Mouse (Mus musculus) heart, embryonic 11.5 days (tissue): ENCODE data around the gene Pdcd6ip. TPM values are rescaled to one million over a fixed set of nuclear protein-coding genes. Genes with fewer than 3 reads are reported as not detected.
A peak's percentile ranks its signal among the peaks of the same experiment; 100 is the strongest.

Experiments used
- ATAC-seq: fragments of 200-750 bp; cut with Nextera tagmentation; replicated peaks from 2 replicates; pipeline ENCODE4 v1.8.0; 2017; ENCODE audit warnings: moderate library complexity; ENCODE audit not compliant: insufficient number of reproducible peaks, low FRiP score, low TSS enrichment
- H3K27ac ChIP-seq: fragments of 300-500 bp; sonication (generic); 2 replicates; pipeline ENCODE4 v1.5.1; 2014; ENCODE audit warnings: mild to moderate bottlenecking, low read depth, low read length
- H3K27me3 ChIP-seq: fragments of 300-500 bp; sonication (generic); 2 replicates; pipeline ENCODE4 v1.6.1; 2014; ENCODE audit warnings: mild to moderate bottlenecking, low read length, mixed read lengths; ENCODE audit not compliant: control insufficient read depth, insufficient read depth
- H3K36me3 ChIP-seq: fragments of 300-500 bp; sonication (generic); 2 replicates; pipeline ENCODE4 v1.6.1; 2014; ENCODE audit warnings: mild to moderate bottlenecking, low read length, moderate library complexity, mixed read lengths; ENCODE audit not compliant: control insufficient read depth, insufficient read depth
- H3K4me1 ChIP-seq: fragments of 300-500 bp; sonication (generic); 2 replicates; pipeline ENCODE4 v1.6.1; 2014; ENCODE audit warnings: low read length; ENCODE audit not compliant: control insufficient read depth, insufficient read depth
- H3K4me2 ChIP-seq: fragments of 300-500 bp; sonication (generic); 2 replicates; pipeline ENCODE4 v1.6.1; 2014; ENCODE audit warnings: mild to moderate bottlenecking, moderate library complexity
- H3K4me3 ChIP-seq: fragments of 300-500 bp; sonication (generic); 2 replicates; pipeline ENCODE4 v1.5.1; 2014; ENCODE audit warnings: low read depth, low read length
- H3K9ac ChIP-seq: fragments of 300-500 bp; sonication (generic); 2 replicates; pipeline ENCODE4 v1.6.1; 2014; ENCODE audit warnings: mild to moderate bottlenecking, low read depth, low read length, moderate library complexity
- H3K9me3 ChIP-seq: fragments of 300-500 bp; sonication (generic); replicated peaks from 2 replicates; pipeline ENCODE4 v1.6.1; 2016; ENCODE audit warnings: low read length; ENCODE audit not compliant: control insufficient read depth
- WGBS: fragments of 180-500 bp; shearing (Covaris S2); extraction: QIAGEN DNeasy Blood & Tissue Kit; methylation state at CpG from one replicate; pipeline ENCODE4 v1.1.7; 2014; ENCODE audit not compliant: insufficient replicate concordance; 5-methylcytosine and 5-hydroxymethylcytosine counted together
- polyA plus RNA-seq: library from polyadenylated mRNA; unstranded; fragments of >200 nt; fragmentation: Nextera tagmentation; extraction: Ambion mirVana; gene quantifications from 2 replicates; pipeline ENCODE4 v1.2.1, GENCODE M21; 2014

Gene Pdcd6ip
- polyA plus RNA-seq, 1 experiment from 2014 or later, result 63.3 TPM

- Histone ChIP-seq H3K9me3 (no peaks in the 10 kb centered on the region), H3K27ac (no peak overlapping the region), H3K4me2 (no peak overlapping the region), H3K9ac (no peak overlapping the region), H3K36me3 (no peaks in the 10 kb centered on the region), H3K4me1 (no peaks in the 10 kb centered on the region), H3K4me3 (no peak overlapping the region), H3K27me3 (no peaks in the 10 kb centered on the region)
- no peak for ATAC-seq
- WGBS, result 84% methylated on average over 3 of the region's 3 CpGs
These were observed 64.0 kb downstream of the Pdcd6ip start for GRCm38 (mm10) chr9:113644076-113644475.

DNA sequence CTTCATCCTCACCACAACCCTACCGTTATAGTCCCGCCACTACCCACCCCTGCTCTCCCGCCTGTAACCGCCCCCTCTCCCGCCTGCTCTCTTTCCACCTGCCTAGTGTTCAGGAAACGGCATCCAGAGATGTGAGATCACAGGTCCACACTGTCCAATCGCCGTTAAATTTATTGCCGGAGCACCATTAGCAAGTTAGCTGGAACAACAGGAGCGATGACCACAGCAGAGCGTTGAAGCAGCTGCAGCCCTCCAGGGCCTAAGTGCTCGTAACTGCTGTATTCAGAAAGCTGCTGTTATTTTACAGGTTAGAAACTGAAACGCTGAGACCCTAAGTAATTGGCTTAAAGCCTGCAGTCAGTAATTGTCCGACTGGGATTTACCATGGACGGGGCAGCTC is 64.4 kb downstream of the Pdcd6ip start:
- no peaks in the 10 kb centered on the region for H3K27me3 ChIP-seq
- no peak overlapping the region for H3K27ac ChIP-seq
- WGBS, result 81% methylated on average over 15 of the region's 15 CpGs
- no peaks in the 10 kb centered on the region for H3K36me3 ChIP-seq
- no peaks in the 10 kb centered on the region for H3K4me1 ChIP-seq
- no peak overlapping the region for H3K4me3 ChIP-seq
- no peak overlapping the region for H3K4me2 ChIP-seq
- no peak for ATAC-seq
- H3K9ac ChIP-seq, result no peak overlapping the region
- no peaks in the 10 kb centered on the region for H3K9me3 ChIP-seq

GRCm38 (mm10) chr9:113634986-113635385 is 73.1 kb downstream of the Pdcd6ip start:
- WGBS, result 37% methylated on average over 7 of the region's 7 CpGs
- Histone ChIP-seq H3K4me2 (0 out of 2 replicates have a peak overlapping the region, but pooled peaks have one; percentile 9), H3K9me3 (peaks cover 3% of the 10 kb centered on the region; the same call in 1 of the 2 replicates), H3K9ac (no peak overlapping the region), H3K4me1 (no peaks in the 10 kb centered on the region), H3K27me3 (no peaks in the 10 kb centered on the region), H3K27ac (no peak overlapping the region), H3K4me3 (no peak overlapping the region), H3K36me3 (no peaks in the 10 kb centered on the region)
- no peak for ATAC-seq

DNA sequence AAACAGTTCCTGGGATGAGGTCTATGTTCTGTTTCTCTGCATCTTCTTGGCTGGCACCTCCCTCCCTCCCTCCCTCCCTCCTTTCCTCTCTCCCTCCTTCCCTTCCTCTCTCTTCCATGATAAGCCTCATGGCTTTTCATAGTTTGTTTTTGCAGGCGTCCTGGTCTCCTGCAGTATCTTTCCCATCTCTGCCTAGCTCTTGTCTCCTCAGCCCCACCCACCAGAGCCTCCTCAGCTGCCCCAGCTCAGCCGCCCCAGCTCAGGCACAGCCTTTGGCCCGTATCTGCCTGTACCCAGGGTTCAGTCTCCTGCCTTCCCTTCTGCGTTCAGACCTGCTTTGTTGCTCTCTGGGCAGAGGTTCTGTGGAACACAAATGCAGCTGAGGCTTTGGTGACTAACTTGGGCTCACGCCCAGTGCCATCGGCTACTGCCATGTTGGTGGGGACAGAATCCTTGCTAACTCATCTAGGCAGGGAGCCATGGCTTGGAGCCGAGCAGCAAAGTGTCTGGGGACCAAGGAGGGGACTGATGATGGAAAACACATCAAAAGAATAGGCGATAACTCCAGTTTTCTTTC is 74.8 kb downstream of the Pdcd6ip start:
- Histone ChIP-seq H3K27me3 (no peaks in the 10 kb centered on the region), H3K36me3 (no peaks in the 10 kb centered on the region), H3K9ac (no peak overlapping the region), H3K4me2 (no peak overlapping the region), H3K27ac (no peak overlapping the region; the same call in 1 of the 2 replicates), H3K4me1 (no peaks in the 10 kb centered on the region), H3K9me3 (peaks cover 3% of the 10 kb centered on the region; the same call in 1 of the 2 replicates), H3K4me3 (no peak overlapping the region)
- no peak for ATAC-seq
- 50% methylated on average over 8 of the region's 8 CpGs for WGBS

DNA sequence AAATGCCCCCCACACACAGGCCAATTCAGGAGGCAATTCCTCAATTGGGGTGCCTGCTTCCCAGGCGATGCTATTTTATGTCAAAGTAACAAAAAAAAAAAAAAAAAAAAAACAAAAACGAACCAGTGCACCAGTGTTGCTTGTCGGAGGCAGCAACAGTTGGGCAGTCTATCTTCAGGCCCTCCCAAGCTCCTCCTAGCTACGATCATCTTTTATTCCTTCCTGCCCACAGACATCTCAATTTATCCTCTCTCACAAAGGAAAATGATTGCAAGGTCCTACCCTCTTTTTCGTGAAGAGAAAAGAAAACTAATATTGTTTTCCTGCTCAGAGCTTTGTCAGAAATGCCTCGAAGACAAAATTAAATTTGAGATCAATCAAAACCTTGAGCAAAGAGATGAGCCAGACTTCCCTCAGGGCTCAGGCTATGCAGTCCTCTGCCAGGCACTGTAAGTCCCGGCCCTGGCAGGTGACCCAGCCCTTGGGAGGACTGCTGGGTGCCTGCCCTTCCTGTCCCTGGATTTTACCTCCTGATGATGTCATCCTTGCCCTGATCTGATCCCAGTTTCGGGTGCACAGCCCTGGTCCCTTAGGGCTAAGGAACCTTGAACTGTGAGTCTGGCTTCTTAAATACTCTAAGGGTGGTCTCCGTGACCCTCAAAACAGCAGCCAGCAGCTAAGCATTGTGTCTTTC is 75.6 kb downstream of the Pdcd6ip start:
- H3K9me3 ChIP-seq, result peaks cover 3% of the 10 kb centered on the region; the same call in 1 of the 2 replicates
- H3K27me3 ChIP-seq, result no peaks in the 10 kb centered on the region
- no peak overlapping the region for H3K9ac ChIP-seq
- no peak overlapping the region for H3K4me2 ChIP-seq
- H3K27ac ChIP-seq, result no peak overlapping the region
- no peak overlapping the region for H3K4me3 ChIP-seq
- ATAC-seq, result no peak
- 67% methylated on average over 9 of the region's 9 CpGs for WGBS
- no peaks in the 10 kb centered on the region for H3K4me1 ChIP-seq
- no peaks in the 10 kb centered on the region for H3K36me3 ChIP-seq

DNA sequence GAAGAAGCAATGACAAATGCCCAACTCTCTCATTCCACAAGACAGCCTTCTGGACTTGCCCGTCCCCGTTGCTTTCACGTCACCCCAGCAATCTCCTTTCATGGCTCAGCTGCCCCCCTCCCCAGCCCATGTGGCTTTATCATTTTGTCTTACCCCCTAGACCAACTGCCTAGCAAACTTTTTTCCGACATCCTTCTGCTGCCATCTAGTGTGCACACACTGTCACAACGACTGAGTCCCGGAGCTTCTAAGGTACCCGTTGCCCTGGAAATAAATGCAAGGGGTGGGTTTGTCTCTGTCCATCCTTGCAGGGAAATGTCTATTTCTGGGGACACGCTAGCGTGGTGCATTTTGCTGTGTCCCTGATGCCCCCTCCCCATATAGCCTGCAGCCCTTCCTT is 78.4 kb downstream of the Pdcd6ip start:
- ATAC-seq, result no peak
- Histone ChIP-seq H3K4me1 (no peaks in the 10 kb centered on the region), H3K9ac (no peak overlapping the region)

DNA sequence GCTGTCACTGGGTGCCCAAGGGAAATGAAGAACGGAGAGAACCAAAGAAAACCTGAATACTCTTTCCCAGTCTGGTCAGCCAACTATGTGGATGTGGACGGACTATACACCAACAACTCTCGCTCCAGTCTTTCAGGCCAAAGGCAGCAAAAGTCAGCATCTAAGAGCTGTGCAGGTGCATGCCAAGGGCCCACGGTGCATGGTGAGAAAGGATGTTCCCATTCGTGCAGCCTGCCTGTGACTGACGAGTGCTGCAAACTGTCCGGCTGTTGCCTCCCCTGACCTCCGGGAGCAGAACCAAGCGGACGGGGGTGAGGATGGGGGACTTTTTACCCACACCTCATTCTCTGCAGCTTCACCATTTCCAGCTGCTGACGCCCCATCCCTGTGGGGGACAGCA is 78.9 kb downstream of the Pdcd6ip start:
- Histone ChIP-seq H3K4me2 (no peak overlapping the region), H3K9me3 (no peaks in the 10 kb centered on the region), H3K4me1 (no peaks in the 10 kb centered on the region), H3K36me3 (no peaks in the 10 kb centered on the region), H3K4me3 (no peak overlapping the region), H3K9ac (no peak overlapping the region), H3K27ac (no peak overlapping the region), H3K27me3 (no peaks in the 10 kb centered on the region)
- ATAC-seq, result no peak
- WGBS, result 78% methylated on average over 11 of the region's 11 CpGs

More for the DNA sequence above, 78.4 kb downstream of the Pdcd6ip start:
- Histone ChIP-seq H3K4me3 (no peak overlapping the region), H3K27ac (no peak overlapping the region), H3K9me3 (no peaks in the 10 kb centered on the region), H3K4me2 (no peak overlapping the region), H3K36me3 (no peaks in the 10 kb centered on the region), H3K27me3 (no peaks in the 10 kb centered on the region)
- 12% methylated on average over 9 of the region's 9 CpGs for WGBS

GRCm38 (mm10) chr9:113628780-113629179 is 79.3 kb downstream of the Pdcd6ip start:
- H3K36me3 ChIP-seq, result no peaks in the 10 kb centered on the region
- H3K4me2 ChIP-seq, result no peak overlapping the region
- no peaks in the 10 kb centered on the region for H3K27me3 ChIP-seq
- 55% methylated on average over 1 of the region's 1 CpGs for WGBS
- H3K4me1 ChIP-seq, result no peaks in the 10 kb centered on the region
- ATAC-seq, result no peak
- H3K9me3 ChIP-seq, result no peaks in the 10 kb centered on the region
- no peak overlapping the region for H3K9ac ChIP-seq
- H3K27ac ChIP-seq, result no peak overlapping the region
- no peak overlapping the region for H3K4me3 ChIP-seq

DNA sequence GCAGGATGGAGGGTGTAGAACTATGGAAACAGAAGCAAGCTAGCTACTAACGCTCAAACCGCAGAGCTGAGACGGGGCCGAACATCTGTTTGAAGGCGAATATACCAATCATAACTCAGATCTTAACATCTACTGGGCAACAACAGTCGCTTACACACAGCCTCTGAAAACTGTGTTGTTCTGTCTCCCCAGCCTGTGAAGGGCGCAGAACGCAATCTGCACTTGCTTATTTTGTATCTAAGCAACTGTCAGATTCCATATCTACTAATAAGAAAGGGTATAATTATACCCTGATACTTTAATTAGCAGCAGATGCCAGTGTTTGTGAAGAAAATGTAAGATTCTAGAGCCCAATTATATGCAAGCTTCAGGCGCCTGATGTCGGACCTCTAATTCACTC is 81.3 kb downstream of the Pdcd6ip start:
- H3K9ac ChIP-seq, result no peak overlapping the region
- H3K4me3 ChIP-seq, result no peak overlapping the region
- H3K9me3 ChIP-seq, result no peaks in the 10 kb centered on the region
- no peak for ATAC-seq
- H3K27ac ChIP-seq, result no peak overlapping the region
- WGBS, result 90% methylated on average over 10 of the region's 10 CpGs
- H3K4me1 ChIP-seq, result no peaks in the 10 kb centered on the region
- no peaks in the 10 kb centered on the region for H3K27me3 ChIP-seq
- H3K4me2 ChIP-seq, result no peak overlapping the region
- H3K36me3 ChIP-seq, result no peaks in the 10 kb centered on the region
